17 mouse cellular contexts compared by ENCODE assay signal in the genomic region with DNA sequence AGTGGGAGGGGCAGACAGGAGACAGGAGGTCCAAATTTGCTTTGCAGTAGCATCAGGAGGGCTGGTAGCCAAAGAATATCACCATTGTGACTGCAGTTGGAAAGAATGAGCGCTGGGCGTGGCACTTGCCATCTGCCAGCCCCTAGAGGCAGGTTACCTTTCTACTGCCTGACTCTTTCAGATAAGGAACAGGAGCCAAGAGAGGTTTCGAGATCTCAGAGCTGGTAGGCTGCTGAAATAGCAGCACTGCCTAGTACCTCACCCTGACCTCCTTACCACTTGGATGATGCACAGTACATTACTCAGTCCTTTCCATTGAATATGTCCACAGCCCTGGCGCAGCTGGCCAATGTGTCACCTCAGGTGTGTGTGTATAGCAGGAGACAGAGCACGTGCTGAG. TPM values are rescaled to one million over a fixed set of nuclear protein-coding genes. Genes with fewer than 3 reads are reported as not detected.
A peak's percentile ranks its signal among the peaks of the same experiment; 100 is the strongest.
DNase-seq lines count a peak whose midpoint lies in the region; ATAC-seq lines count a peak whose summit lies in the region.
"Had no signal": no experiment of that assay in that cellular context is flagged by ENCODE, and none has a peak within 500 bp of the region (broad histone marks: within the 10 kb centered on the region; RNA-seq: fewer than 3 reads in every experiment).

No protein-coding gene starts in this region.

- H3K9ac ChIP-seq in liver, embryonic 16.5 days (ENCODE audit: low read depth, low read length), result no peak overlapping the region
- H3K9ac ChIP-seq: embryonic facial prominence, embryonic 12.5 days; forebrain, embryonic 13.5 days; lung, embryonic 14.5 days had no signal

- H3K27ac ChIP-seq in liver, embryonic 16.5 days (ENCODE audit: low read length), result no peak overlapping the region
- H3K27ac ChIP-seq: embryonic facial prominence, embryonic 12.5 days; forebrain, embryonic 13.5 days; gastrocnemius, adult 2 months had no signal

- peaks cover 8% of the 10 kb centered on the region for H3K4me1 ChIP-seq in liver, embryonic 16.5 days (ENCODE audit: control insufficient read depth, low read depth, low read length)
- H3K4me1 ChIP-seq: embryonic facial prominence, embryonic 12.5 days had no signal

- intact Hi-C loops in heart, postnatal 36 days (cut with DNase I), result loop anchor here (10.0 kb wide), 1 partner anchor 173 kb away; no protein-coding TSS in a partner anchor

- H3K36me3 ChIP-seq in liver, embryonic 16.5 days (ENCODE audit: control insufficient read depth, insufficient read depth), result no peaks in the 10 kb centered on the region
- H3K36me3 ChIP-seq: embryonic facial prominence, embryonic 12.5 days had no signal

- DNase-seq in cerebellum, postnatal 36 days, result peak; percentile 34 to 41
- no peak for DNase-seq in cerebellum, adult 11 months
- DNase-seq in R1 (ENCODE audit: low read depth, low spot score), result peak; percentile 30
- DNase-seq in retina, postnatal 1 day, result no peak
- no peak for DNase-seq in heart, postnatal 36 days
- no peak for DNase-seq in right cerebral cortex, adult 18-20 months
- DNase-seq: gastrocnemius, adult 2 months; kidney, postnatal 10 days; layer of hippocampus, adult 9-11 months; left cerebral cortex, postnatal 4 days; lung, embryonic 14.5 days had no signal

- peak; percentile 52; the same call in 1 of the 2 replicates for ATAC-seq in erythroblast, adult 5-6 weeks (replicated peaks; ENCODE audit: low FRiP score, poor library complexity, severe bottlenecking)
- peak; percentile 75 for ATAC-seq in liver, embryonic 16.5 days (ENCODE audit: low read depth)
- ATAC-seq: CD4-positive, CD25-positive, alpha-beta regulatory T cell, adult 4 months; forebrain, embryonic 13.5 days; inflammation-experienced regulatory T-cells, adult 6 months had no signal

- H3K4me2 ChIP-seq in liver, embryonic 16.5 days (ENCODE audit: low read depth, low read length), result no peak overlapping the region
- H3K4me2 ChIP-seq: embryonic facial prominence, embryonic 12.5 days; forebrain, embryonic 13.5 days; lung, embryonic 14.5 days had no signal

- 42% methylated on average over 5 of the region's 5 CpGs for WGBS in liver, embryonic 16.5 days (ENCODE audit: insufficient replicate concordance)

- no peak overlapping the region for H3K4me3 ChIP-seq in liver, embryonic 16.5 days (ENCODE audit: low read depth, low read length)
- H3K4me3 ChIP-seq: embryonic facial prominence, embryonic 12.5 days; forebrain, embryonic 13.5 days; gastrocnemius, adult 2 months had no signal

- no peaks in the 10 kb centered on the region for H3K9me3 ChIP-seq in liver, embryonic 16.5 days (replicated peaks; ENCODE audit: control insufficient read depth, low read length)
- H3K9me3 ChIP-seq: embryonic facial prominence, embryonic 12.5 days; forebrain, embryonic 13.5 days had no signal

- H3K27me3 ChIP-seq in liver, embryonic 16.5 days (ENCODE audit: control insufficient read depth, insufficient read depth, low read depth, low read length), result no peaks in the 10 kb centered on the region
- H3K27me3 ChIP-seq: embryonic facial prominence, embryonic 12.5 days; forebrain, embryonic 13.5 days had no signal

RNA-seq across cellular contexts. Expression of gene 4921536K21Rik, which starts 7.6 kb away (rescaled TPM):
- not detected in 2 replicates for total RNA-seq in erythroblast, adult 5-6 weeks (2015; ENCODE audit: low replicate concordance)
- total RNA-seq in erythroblast, adult 5-6 weeks (2017; ENCODE audit: low replicate concordance), result not detected in 2 replicates
- polyA plus RNA-seq in liver, embryonic 16.5 days (2015; fragmentation: Nextera tagmentation; extraction: Ambion mirVana), result 0.06 TPM in 1 of 2 replicates, not detected in the other
- total RNA-seq in heart, postnatal 36 days (2021), result under 1 TPM; 0.54 to 0.92 TPM
- polyA plus RNA-seq: CD4-positive, CD25-positive, alpha-beta regulatory T cell, adult 4 months; inflammation-experienced regulatory T-cells, adult 6 months; lung, embryonic 14.5 days had no signal

RNA-seq across cellular contexts. Expression of gene Dusp18, which starts 7.7 kb away (rescaled TPM):
- not detected in 2 replicates for total RNA-seq in erythroblast, adult 5-6 weeks (2015; ENCODE audit: low replicate concordance)
- total RNA-seq in erythroblast, adult 5-6 weeks (2017; ENCODE audit: low replicate concordance), result 0.09 TPM in 1 of 2 replicates, not detected in the other
- 0.22 and 0.28 TPM in 2 replicates for polyA plus RNA-seq in liver, embryonic 16.5 days (2015; fragmentation: Nextera tagmentation; extraction: Ambion mirVana)
- 10 to 100 TPM; 28.3 to 48.8 TPM for total RNA-seq in heart, postnatal 36 days (2021)

RNA-seq across cellular contexts. Expression of gene Osbp2, which starts 23.6 kb away (rescaled TPM):
- not detected in 2 replicates for total RNA-seq in erythroblast, adult 5-6 weeks (2015; ENCODE audit: low replicate concordance)
- total RNA-seq in erythroblast, adult 5-6 weeks (2017; ENCODE audit: low replicate concordance), result not detected in 2 replicates
- 0.09 and 0.12 TPM in 2 replicates for polyA plus RNA-seq in liver, embryonic 16.5 days (2015; fragmentation: Nextera tagmentation; extraction: Ambion mirVana)
- total RNA-seq in heart, postnatal 36 days (2021), result 10 to 100 TPM; 14.1 to 14.3 TPM
- polyA plus RNA-seq: CD4-positive, CD25-positive, alpha-beta regulatory T cell, adult 4 months; inflammation-experienced regulatory T-cells, adult 6 months had no signal

RNA-seq across cellular contexts. Expression of gene Slc35e4, which starts 27.1 kb away (rescaled TPM):
- 0.38 and 0.63 TPM in 2 replicates for total RNA-seq in erythroblast, adult 5-6 weeks (2015; ENCODE audit: low replicate concordance)
- total RNA-seq in erythroblast, adult 5-6 weeks (2017; ENCODE audit: low replicate concordance), result not detected in 2 replicates
- 0.25 and 0.51 TPM in 2 replicates for polyA plus RNA-seq in liver, embryonic 16.5 days (2015; fragmentation: Nextera tagmentation; extraction: Ambion mirVana)
- total RNA-seq in heart, postnatal 36 days (2021), result 1 to 10 TPM; 5.3 to 5.5 TPM

RNA-seq across cellular contexts. Expression of gene Tcn2, which starts 44.6 kb away (rescaled TPM):
- total RNA-seq in erythroblast, adult 5-6 weeks (2015; ENCODE audit: low replicate concordance), result 33.4 and 50.3 TPM in 2 replicates
- total RNA-seq in erythroblast, adult 5-6 weeks (2017; ENCODE audit: low replicate concordance), result 12.0 and 20.8 TPM in 2 replicates
- polyA plus RNA-seq in liver, embryonic 16.5 days (2015; fragmentation: Nextera tagmentation; extraction: Ambion mirVana), result 34.8 and 37.3 TPM in 2 replicates
- 10 to 100 TPM; 43.7 to 52.1 TPM for total RNA-seq in heart, postnatal 36 days (2021)

Comparison
In these comparisons a context has a peak if more than half of its experiments do, and no peak if none do; other contexts are left out.
1. DNase-seq: peak in cerebellum, postnatal 36 days (2 of 2) and R1 (single experiment); none in cerebellum, adult 11 months (single experiment), retina, postnatal 1 day (single experiment), heart, postnatal 36 days (0 of 2) and right cerebral cortex, adult 18-20 months (single experiment).
2. RNA of gene Dusp18, which starts 7.7 kb away (total RNA-seq): 28.3 to 48.8 TPM in heart, postnatal 36 days; 0.09 TPM in erythroblast, adult 5-6 weeks; every median in the first group is over 10 times any median in the second.
3. RNA of gene Osbp2, which starts 23.6 kb away (total RNA-seq): 14.1 to 14.3 TPM in heart, postnatal 36 days; not detected in erythroblast, adult 5-6 weeks; every median in the first group is over 10 times any median in the second.